Mouse (Mus musculus): ENCODE measurements around the gene Msn.

DNA sequence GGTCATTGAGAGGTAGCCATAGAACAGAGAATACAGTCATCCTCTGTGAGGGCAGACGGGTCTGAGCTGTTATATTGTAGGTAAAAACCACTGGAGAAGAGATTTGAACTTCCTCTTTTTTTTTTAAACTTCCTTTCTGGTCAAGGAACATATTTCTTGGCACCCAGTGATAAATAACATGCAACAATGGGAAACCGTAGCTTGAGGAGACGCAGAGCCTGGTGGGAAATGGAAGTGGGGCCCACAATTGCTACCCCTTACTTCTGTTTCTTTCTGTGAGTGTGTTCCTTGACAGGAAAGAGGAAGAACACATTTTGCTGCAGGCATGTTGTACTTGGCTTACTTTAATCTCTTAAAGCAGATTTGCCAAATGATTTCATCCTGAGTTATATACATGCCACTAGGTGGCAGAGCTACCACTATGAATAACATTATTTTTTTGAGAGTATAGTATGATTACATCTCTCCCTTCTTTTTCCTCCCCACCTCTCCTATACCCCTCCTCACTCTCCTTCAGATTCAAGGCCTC lies 49.2 kb downstream of the Msn start:
- TF ChIP-seq GATA1 (IDR thresholded peaks at IDR 0.05; ENCODE audit: low read length) (no peak), TAL1 (IDR thresholded peaks at IDR 0.05; ENCODE audit: low read length) (no peak)

Measured in erythroblast, embryonic 14.5 days (primary cell).